Mouse (Mus musculus) ES-E14 (cell line): ENCODE measurements at regions not wholly inside any gene's neighbourhood (a gene's known extent, or its start where the extent isn't known, plus 50 kb on each side); places are given as distances from the start of the nearest gene placed in this dataset.

ENCODE experiments used
- DNase-seq: peaks from one replicate; pipeline ENCODE4 v3.0.0-alpha.2; 2013; ENCODE audit warnings: low read depth, low spot score
- H3K27ac ChIP-seq: 2 replicates; pipeline ENCODE4 v1.5.1; 2012; ENCODE audit warnings: low read depth, mild to moderate bottlenecking, low read length, moderate library complexity, mixed read lengths; ENCODE audit not compliant: poor library complexity, insufficient read depth, severe bottlenecking
- H3K36me3 ChIP-seq: 2 replicates; pipeline ENCODE4 v1.6.1; 2012; ENCODE audit warnings: mild to moderate bottlenecking, low read length, moderate library complexity, mixed read lengths; ENCODE audit not compliant: control insufficient read depth, poor library complexity, insufficient read depth, severe bottlenecking
- H3K4me1 ChIP-seq, 2 experiments: fragments of 150-350 bp in 1 of 2; sonication (generic) in 1 of 2; 2 replicates each; pipeline ENCODE4 v1.6.1; 2012; ENCODE audit warnings: low read length in 2 of 2, mild to moderate bottlenecking in 1 of 2, mixed read lengths in 1 of 2; ENCODE audit not compliant: control insufficient read depth in 2 of 2, insufficient read depth in 2 of 2, poor library complexity in 1 of 2
- H3K4me3 ChIP-seq, 2 experiments: fragments of 150-350 bp in 1 of 2; sonication (generic) in 1 of 2; 2 replicates each; pipeline ENCODE4 v1.5.1; 2012; ENCODE audit warnings: low read length in 2 of 2, low read depth in 1 of 2, mild to moderate bottlenecking in 1 of 2, mixed read lengths in 1 of 2; ENCODE audit not compliant: insufficient read depth in 1 of 2, poor library complexity in 1 of 2, severe bottlenecking in 1 of 2
- H3K9ac ChIP-seq: 2 replicates; pipeline ENCODE4 v1.6.1; 2012; ENCODE audit warnings: low read depth, mild to moderate bottlenecking, low read length, mixed read lengths; ENCODE audit not compliant: poor library complexity, insufficient read depth, severe bottlenecking
- H3K9me3 ChIP-seq: fragments of 150-350 bp; sonication (generic); 2 replicates; pipeline ENCODE4 v1.6.1; 2012; ENCODE audit warnings: low read depth, mild to moderate bottlenecking, low read length; ENCODE audit not compliant: control insufficient read depth, insufficient read depth
- CHD2 ChIP-seq: IDR thresholded peaks from 2 replicates; pipeline ENCODE4 v1.6.1; 2014; ENCODE audit warnings: mild to moderate bottlenecking, low read depth, low read length, inconsistent platforms
- HCFC1 ChIP-seq: IDR thresholded peaks from 2 replicates; pipeline ENCODE4 v1.6.1; 2012; ENCODE audit warnings: low read length, inconsistent platforms, borderline replicate concordance; ENCODE audit not compliant: insufficient read depth
- MAFK ChIP-seq: IDR thresholded peaks from 2 replicates; pipeline ENCODE4 v1.6.1; 2014; ENCODE audit warnings: mild to moderate bottlenecking, low read depth, low read length, inconsistent platforms; ENCODE audit not compliant: insufficient read depth
- ZC3H11A ChIP-seq: IDR thresholded peaks from 2 replicates; pipeline ENCODE4 v1.6.1; 2012; ENCODE audit warnings: low read depth, mild to moderate bottlenecking, inconsistent platforms, low read length, borderline replicate concordance
- ZNF384 ChIP-seq: IDR thresholded peaks from 2 replicates; pipeline ENCODE4 v1.6.1; 2012; ENCODE audit warnings: low read depth, low read length, inconsistent platforms
- in situ Hi-C, 2 experiments: fragments of 600-800 bp; cut with MboI; formaldehyde crosslinking; loops; one replicate each; pipeline ENCODE4 v1.15.1; 2025; ENCODE audit warnings: low sequenced_read_pairs in 2 of 2, inconsistent platforms in 1 of 2; ENCODE audit not compliant: unreplicated experiment in 2 of 2

DNA sequence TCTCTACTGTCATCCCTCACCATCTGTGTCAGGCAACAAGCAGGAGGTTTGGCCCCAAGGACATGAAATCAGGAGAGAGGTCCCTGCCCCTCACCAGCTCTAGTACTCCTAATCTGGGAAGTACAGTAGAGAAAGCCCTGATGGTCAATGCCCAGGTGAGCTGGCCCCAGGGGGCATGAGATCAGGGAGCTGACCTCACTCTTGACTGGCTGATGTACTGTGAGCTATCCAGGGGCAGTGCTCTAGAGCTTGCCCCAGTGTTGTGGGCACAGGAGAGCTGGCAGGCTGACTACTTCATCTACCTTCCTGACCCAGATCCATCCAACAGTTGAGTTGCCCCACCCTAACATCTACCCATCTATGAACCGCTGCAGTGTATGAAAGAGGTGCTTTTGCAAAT lies 275.9 kb upstream of the Klhl1 start:
- Histone ChIP-seq H3K36me3 (no peaks in the 10 kb centered on the region), H3K4me3 (no peak overlapping the region), H3K27ac (no peak overlapping the region), H3K9me3 (no peaks in the 10 kb centered on the region), H3K9ac (no peak overlapping the region), H3K4me1 (no peaks in the 10 kb centered on the region)
- in situ Hi-C loops: no loop called here
- DNase-seq: no peak
- no peak for TF ChIP-seq ZC3H11A
- TF ChIP-seq CHD2: no peak
- TF ChIP-seq HCFC1: no peak
- TF ChIP-seq MAFK: no peak
- TF ChIP-seq ZNF384: no peak

DNA sequence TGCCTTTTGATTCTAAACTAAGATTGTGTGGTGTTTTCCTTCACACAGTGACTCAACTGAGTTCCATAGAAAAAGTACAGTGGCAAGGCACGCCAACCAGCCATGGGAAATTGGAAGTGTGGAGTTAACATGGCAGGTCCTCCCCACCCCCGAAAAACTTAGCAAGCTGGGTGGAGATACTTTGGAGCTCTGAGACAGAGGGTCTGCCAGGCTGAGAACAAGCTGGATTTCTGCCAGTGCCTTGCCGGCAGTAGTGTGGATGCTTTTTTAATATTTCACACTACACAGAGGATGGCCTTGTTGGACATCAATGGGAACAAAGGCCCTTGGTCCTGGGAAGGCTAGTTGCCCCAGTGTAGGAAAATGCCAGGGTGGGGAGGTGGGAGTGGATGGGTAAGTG lies 269.0 kb upstream of the Klhl1 start:
- Histone ChIP-seq H3K9ac (no peak overlapping the region), H3K36me3 (no peaks in the 10 kb centered on the region), H3K27ac (no peak overlapping the region), H3K4me1 (peaks cover 0 to 2% of the 10 kb centered on the region in 2 experiments; a peak in 1 of 4 replicates), H3K4me3 (no peak overlapping the region), H3K9me3 (no peaks in the 10 kb centered on the region)
- no peak for DNase-seq
- TF ChIP-seq ZNF384 (no peak), MAFK (no peak), ZC3H11A (no peak), CHD2 (no peak), HCFC1 (no peak)
- in situ Hi-C loops: no loop called here

DNA sequence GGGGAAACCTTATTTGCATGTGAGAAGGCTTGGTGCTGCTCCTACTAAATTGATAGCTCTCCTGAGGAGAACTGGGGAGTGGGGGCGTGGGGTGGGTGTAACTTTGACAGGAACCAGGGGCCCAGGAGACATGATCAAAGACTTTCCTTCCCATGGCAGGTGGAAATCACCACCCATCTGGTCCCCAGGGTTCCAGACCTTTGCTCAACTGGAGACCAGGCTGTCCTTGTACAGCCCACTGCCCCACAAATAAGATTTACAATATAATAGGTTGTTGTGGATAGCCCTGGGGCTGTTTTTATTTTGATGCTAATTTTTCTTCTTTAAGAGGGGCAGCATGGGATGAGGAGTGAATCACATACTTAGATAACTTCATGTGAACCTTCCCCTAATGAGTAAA lies 268.4 kb upstream of the Klhl1 start:
- DNase-seq: peak; percentile 35
- Histone ChIP-seq H3K9me3 (no peaks in the 10 kb centered on the region), H3K36me3 (no peaks in the 10 kb centered on the region), H3K4me1 (peaks cover 0 to 2% of the 10 kb centered on the region in 2 experiments; a peak in 1 of 4 replicates), H3K27ac (no peak overlapping the region), H3K4me3 (no peak overlapping the region), H3K9ac (no peak overlapping the region)
- TF ChIP-seq CHD2 (no peak), ZNF384 (no peak), MAFK (no peak), HCFC1 (no peak), ZC3H11A (no peak)
- in situ Hi-C loops: no loop called here

DNA sequence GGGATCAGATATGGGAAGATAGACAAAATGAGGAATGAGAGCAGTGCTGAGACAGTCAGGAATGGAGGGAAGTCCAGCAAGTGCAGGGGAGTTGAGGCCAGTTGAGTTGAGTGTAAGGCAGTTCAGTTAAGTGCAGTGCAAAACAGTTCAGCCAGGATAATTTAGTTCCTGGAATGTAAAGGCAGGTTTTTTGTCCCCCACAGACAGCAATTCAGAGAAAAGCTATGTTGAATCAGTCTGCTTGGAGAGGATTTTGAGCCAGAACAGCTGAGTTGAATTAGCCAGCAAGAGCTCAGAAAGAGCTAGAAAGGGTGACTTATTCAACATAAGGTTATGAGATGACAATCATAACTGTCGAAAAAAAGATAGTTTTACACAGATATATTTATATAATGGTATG lies 256.9 kb upstream of the Klhl1 start:
- no peak overlapping the region for H3K9ac ChIP-seq
- no peak overlapping the region for H3K27ac ChIP-seq
- in situ Hi-C loops: no loop called here
- no peaks in the 10 kb centered on the region for H3K4me1 ChIP-seq
- TF ChIP-seq CHD2 (no peak), ZC3H11A (no peak), MAFK (no peak), ZNF384 (no peak), HCFC1 (no peak)
- H3K4me3 ChIP-seq: no peak overlapping the region
- H3K9me3 ChIP-seq: no peaks in the 10 kb centered on the region
- H3K36me3 ChIP-seq: no peaks in the 10 kb centered on the region
- no peak for DNase-seq

DNA sequence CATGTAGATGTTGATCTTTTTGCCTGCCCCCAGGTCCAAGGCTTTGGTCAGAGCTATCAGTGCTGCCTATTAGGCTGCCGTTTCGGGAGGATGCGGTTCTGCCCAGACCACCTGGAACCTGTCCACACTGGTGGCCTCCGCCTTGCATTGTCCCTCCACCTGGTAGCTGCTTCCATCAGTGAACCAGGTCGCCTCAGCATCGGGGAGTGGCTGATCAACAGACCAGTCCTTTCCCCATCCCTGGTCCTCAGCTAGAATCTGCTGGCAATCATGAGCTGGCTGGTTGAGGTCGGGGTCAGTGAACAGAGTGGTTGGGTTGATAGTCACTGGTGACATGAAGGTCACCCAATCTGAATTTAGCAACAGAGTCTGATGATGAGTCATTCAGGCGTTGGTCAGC lies 241.7 kb upstream of the Klhl1 start:
- in situ Hi-C loops: no loop called here
- no peak for DNase-seq

More for the DNA sequence above, 241.7 kb upstream of the Klhl1 start:
- Histone ChIP-seq H3K36me3 (no peaks in the 10 kb centered on the region), H3K4me3 (no peak overlapping the region), H3K27ac (no peak overlapping the region), H3K4me1 (0 out of 4 replicates have a peak, but pooled peaks cover 0 to 3% of the 10 kb centered on the region in 2 experiments), H3K9ac (no peak overlapping the region), H3K9me3 (no peaks in the 10 kb centered on the region)
- TF ChIP-seq ZNF384 (no peak), ZC3H11A (no peak), MAFK (no peak), CHD2 (no peak), HCFC1 (no peak)
